Comparison of ENCODE assay signal across 8 mouse cellular contexts in genomic region chr2:58567866-58568719, GRCm38 (mm10). TPM values are rescaled to one million over a fixed set of nuclear protein-coding genes. Genes with fewer than 3 reads are reported as not detected.
A peak's percentile ranks its signal among the peaks of the same experiment; 100 is the strongest.
DNase-seq lines count a peak whose midpoint lies in the region; ATAC-seq lines count a peak whose summit lies in the region.

No protein-coding gene starts in this region.

- ATAC-seq in heart, embryonic 12.5 days (ENCODE audit: insufficient number of reproducible peaks, low FRiP score), result no peak
- no peak for ATAC-seq in forebrain, embryonic 11.5 days (replicated peaks; ENCODE audit: low FRiP score)
- no peak for ATAC-seq in neural tube, embryonic 14.5 days (ENCODE audit: low read depth)
- ATAC-seq in granulocyte monocyte progenitor cell, adult 5-6 weeks (replicated peaks; ENCODE audit: poor library complexity, severe bottlenecking), result no peak

- WGBS in heart, embryonic 12.5 days, result 5% methylated on average over 12 of the region's 12 CpGs
- 7% methylated on average over 12 of the region's 12 CpGs for WGBS in forebrain, embryonic 11.5 days
- 13% methylated on average over 12 of the region's 12 CpGs for WGBS in limb, embryonic 10.5 days
- 9% methylated on average over 12 of the region's 12 CpGs for whole genome bisulfite sequencing in neural tube, embryonic 14.5 days

- H3K36me3 ChIP-seq in heart, embryonic 12.5 days, result no peaks in the 10 kb centered on the region
- H3K36me3 ChIP-seq in forebrain, embryonic 11.5 days (ENCODE audit: control insufficient read depth, insufficient read depth, low read length), result no peaks in the 10 kb centered on the region
- no peaks in the 10 kb centered on the region for H3K36me3 ChIP-seq in limb, embryonic 10.5 days
- H3K36me3 ChIP-seq in neural tube, embryonic 14.5 days (ENCODE audit: control insufficient read depth, insufficient read depth, low read length), result no peaks in the 10 kb centered on the region

- no peaks in the 10 kb centered on the region for H3K27me3 ChIP-seq in heart, embryonic 12.5 days (replicated peaks)
- H3K27me3 ChIP-seq in forebrain, embryonic 11.5 days (ENCODE audit: control insufficient read depth, insufficient read depth, low read length), result no peaks in the 10 kb centered on the region
- H3K27me3 ChIP-seq in limb, embryonic 10.5 days (ENCODE audit: low read depth, poor library complexity, severe bottlenecking), result no peaks in the 10 kb centered on the region
- 0 out of 2 replicates have a peak, but pooled peaks cover 2% of the 10 kb centered on the region for H3K27me3 ChIP-seq in neural tube, embryonic 14.5 days (ENCODE audit: control insufficient read depth, insufficient read depth, low read length)

- H3K4me1 ChIP-seq in heart, embryonic 12.5 days (replicated peaks), result peaks cover 38% of the 10 kb centered on the region
- peaks cover 9% of the 10 kb centered on the region for H3K4me1 ChIP-seq in forebrain, embryonic 11.5 days (replicated peaks; ENCODE audit: control insufficient read depth, insufficient read depth, low read length)
- H3K4me1 ChIP-seq in limb, embryonic 10.5 days, result peaks cover 39% of the 10 kb centered on the region
- H3K4me1 ChIP-seq in neural tube, embryonic 14.5 days (ENCODE audit: control insufficient read depth, insufficient read depth, low read length), result peaks cover 22% of the 10 kb centered on the region

- peak overlapping the region; percentile 87 for H3K4me3 ChIP-seq in heart, embryonic 12.5 days
- H3K4me3 ChIP-seq in forebrain, embryonic 11.5 days (ENCODE audit: low read depth, low read length), result peak overlapping the region; percentile 92
- H3K4me3 ChIP-seq in limb, embryonic 10.5 days, result peak overlapping the region; percentile 89
- peak overlapping the region; percentile 94 for H3K4me3 ChIP-seq in neural tube, embryonic 14.5 days (ENCODE audit: low read depth, low read length)

- peak overlapping the region; percentile 81 for H3K4me2 ChIP-seq in heart, embryonic 12.5 days
- peak overlapping the region; percentile 64 for H3K4me2 ChIP-seq in forebrain, embryonic 11.5 days (ENCODE audit: low read depth, low read length, severe bottlenecking)
- peak overlapping the region; percentile 65 for H3K4me2 ChIP-seq in neural tube, embryonic 14.5 days (ENCODE audit: low read depth, low read length)

- DNase-seq in heart, postnatal 25 days (ENCODE audit: low spot score), result no peak
- peak; percentile 23 for DNase-seq in adipocyte (ENCODE audit: low spot score)
- no peak for DNase-seq in forebrain, embryonic 11.5 days (ENCODE audit: low spot score)
- peak; percentile 29 for DNase-seq in limb, embryonic 10.5 days (ENCODE audit: low spot score)
- DNase-seq in left cerebral cortex, postnatal 4 days, result no peak

- intact Hi-C loops in heart, postnatal 25 days (cut with DNase I), result loop anchor here (1.0 to 5.0 kb wide), 3 partner anchors 35 to 99 kb away; no protein-coding TSS in a partner anchor
- intact Hi-C loops in left cerebral cortex, postnatal 4 days (cut with DNase I), result loop anchor here (2.0 to 10.0 kb wide), 4 partner anchors 91 to 536 kb away; partner anchors contain the start of gene Cytip

- H3K27ac ChIP-seq in heart, embryonic 12.5 days (ENCODE audit: poor library complexity, severe bottlenecking), result peak overlapping the region; percentile 97
- peak overlapping the region; percentile 88; the same call in 1 of the 2 replicates for H3K27ac ChIP-seq in forebrain, embryonic 11.5 days (ENCODE audit: low read depth, low read length)
- peak overlapping the region; percentile 97 for H3K27ac ChIP-seq in limb, embryonic 10.5 days
- peak overlapping the region; percentile 99 for H3K27ac ChIP-seq in neural tube, embryonic 14.5 days (ENCODE audit: low read depth, low read length)

- peak overlapping the region; percentile 97 for H3K9ac ChIP-seq in heart, embryonic 12.5 days
- H3K9ac ChIP-seq in forebrain, embryonic 11.5 days (ENCODE audit: low read length), result peak overlapping the region; percentile 94
- peak overlapping the region; percentile 97 for H3K9ac ChIP-seq in neural tube, embryonic 14.5 days (replicated peaks; ENCODE audit: low read depth, low read length)

- no peaks in the 10 kb centered on the region for H3K9me3 ChIP-seq in heart, embryonic 12.5 days (replicated peaks)
- no peaks in the 10 kb centered on the region for H3K9me3 ChIP-seq in forebrain, embryonic 11.5 days (ENCODE audit: control insufficient read depth, low read length)
- no peaks in the 10 kb centered on the region for H3K9me3 ChIP-seq in limb, embryonic 10.5 days (replicated peaks)
- H3K9me3 ChIP-seq in neural tube, embryonic 14.5 days (ENCODE audit: control insufficient read depth, low read length), result no peaks in the 10 kb centered on the region

RNA-seq across cellular contexts. Expression of gene Upp2, which starts 1.0 kb away (rescaled TPM):
- polyA plus RNA-seq in heart, embryonic 12.5 days (2016; fragmentation: Nextera tagmentation; extraction: Ambion mirVana), result 7.0 and 8.0 TPM in 2 replicates
- total RNA-seq in heart, postnatal 25 days (2021), result 1 to 10 TPM; 3.1 to 3.8 TPM
- polyA plus RNA-seq in forebrain, embryonic 11.5 days (2014; fragmentation: Nextera tagmentation; extraction: Ambion mirVana), result 4.9 and 7.5 TPM in 2 replicates
- 4.5 and 6.1 TPM in 2 replicates for polyA plus RNA-seq in limb, embryonic 10.5 days (2016; fragmentation: Nextera tagmentation; extraction: Ambion mirVana)
- 15.4 and 16.4 TPM in 2 replicates for polyA plus RNA-seq in neural tube, embryonic 14.5 days (2014; fragmentation: Nextera tagmentation; extraction: Ambion mirVana)
- 10 to 100 TPM; 10.1 to 12.2 TPM for total RNA-seq in left cerebral cortex, postnatal 4 days (2021)
- total RNA-seq in granulocyte monocyte progenitor cell, adult 5-6 weeks (2014; fragmentation: Nextera tagmentation), result 0.09 TPM in 1 of 2 replicates, not detected in the other
- total RNA-seq in granulocyte monocyte progenitor cell, adult 5-6 weeks (2017), result not detected in 2 replicates

RNA-seq across cellular contexts. Expression of gene Acvr1, which starts 1.1 kb away (rescaled TPM):
- polyA plus RNA-seq in heart, embryonic 12.5 days (2016; fragmentation: Nextera tagmentation; extraction: Ambion mirVana), result 11.6 and 12.0 TPM in 2 replicates
- 10 to 100 TPM; 16.0 to 19.5 TPM for total RNA-seq in heart, postnatal 25 days (2021)
- polyA plus RNA-seq in forebrain, embryonic 11.5 days (2014; fragmentation: Nextera tagmentation; extraction: Ambion mirVana), result 5.1 and 5.9 TPM in 2 replicates
- 4.2 and 4.5 TPM in 2 replicates for polyA plus RNA-seq in limb, embryonic 10.5 days (2016; fragmentation: Nextera tagmentation; extraction: Ambion mirVana)
- polyA plus RNA-seq in neural tube, embryonic 14.5 days (2014; fragmentation: Nextera tagmentation; extraction: Ambion mirVana), result 8.5 and 8.6 TPM in 2 replicates
- total RNA-seq in left cerebral cortex, postnatal 4 days (2021), result 10 to 100 TPM; 50.1 to 56.7 TPM
- 2.9 and 3.9 TPM in 2 replicates for total RNA-seq in granulocyte monocyte progenitor cell, adult 5-6 weeks (2014; fragmentation: Nextera tagmentation)
- 0.78 and 0.88 TPM in 2 replicates for total RNA-seq in granulocyte monocyte progenitor cell, adult 5-6 weeks (2017)

Comparison
In these comparisons a context has a peak if more than half of its experiments do, and no peak if none do; other contexts are left out.
1. DNase-seq: peak in adipocyte (single experiment) and limb, embryonic 10.5 days (single experiment); none in heart, postnatal 25 days (single experiment), forebrain, embryonic 11.5 days (single experiment) and left cerebral cortex, postnatal 4 days (single experiment).
2. Peak in every context shown above with its lines, with median percentiles within 50 percentile points of each other: H3K27ac ChIP-seq, H3K4me2 ChIP-seq, H3K4me3 ChIP-seq and H3K9ac ChIP-seq.